Mouse (Mus musculus) forebrain, embryonic 16.5 days (tissue): ENCODE results near the gene St6galnac3. TPM values are rescaled to one million over a fixed set of nuclear protein-coding genes. Genes with fewer than 3 reads are reported as not detected.

Experiments used
- ATAC-seq: fragments of 200-750 bp; cut with Nextera tagmentation; 2 replicates; pipeline ENCODE4 v1.8.0; 2017; ENCODE audit warnings: mild to moderate bottlenecking, moderate library complexity
- H3K27ac ChIP-seq: fragments of 300-500 bp; sonication (generic); 2 replicates; pipeline ENCODE4 v1.5.1; 2014; ENCODE audit warnings: low read length, control low read depth
- H3K27me3 ChIP-seq: fragments of 300-500 bp; sonication (generic); replicated peaks from 2 replicates; pipeline ENCODE4 v1.6.1; 2014; ENCODE audit warnings: low read length; ENCODE audit not compliant: control insufficient read depth, insufficient read depth
- H3K36me3 ChIP-seq: fragments of 300-500 bp; sonication (generic); 2 replicates; pipeline ENCODE4 v1.6.1; 2014; ENCODE audit not compliant: control insufficient read depth, insufficient read depth
- H3K4me1 ChIP-seq: fragments of 300-500 bp; sonication (generic); replicated peaks from 2 replicates; pipeline ENCODE4 v1.6.1; 2014; ENCODE audit warnings: low read length; ENCODE audit not compliant: control insufficient read depth, insufficient read depth
- H3K4me2 ChIP-seq: fragments of 300-500 bp; sonication (generic); 2 replicates; pipeline ENCODE4 v1.6.1; 2014; ENCODE audit warnings: mild to moderate bottlenecking, low read length, control low read depth
- H3K4me3 ChIP-seq: fragments of 300-500 bp; sonication (generic); replicated peaks from 2 replicates; pipeline ENCODE4 v1.5.1; 2014; ENCODE audit warnings: mild to moderate bottlenecking, low read length, control low read depth
- H3K9ac ChIP-seq: fragments of 300-500 bp; sonication (generic); replicated peaks from 2 replicates; pipeline ENCODE4 v1.6.1; 2014; ENCODE audit warnings: low read depth, low read length, control low read depth
- H3K9me3 ChIP-seq: fragments of 300-500 bp; sonication (generic); 2 replicates; pipeline ENCODE4 v1.6.1; 2016; ENCODE audit warnings: low read length; ENCODE audit not compliant: control insufficient read depth
- WGBS: fragments of 180-500 bp; shearing (Covaris S2); extraction: QIAGEN DNeasy Blood & Tissue Kit; methylation state at CpG from one replicate; pipeline ENCODE4 v1.1.7; 2014; 5-methylcytosine and 5-hydroxymethylcytosine counted together
- polyA plus RNA-seq: library from polyadenylated mRNA; unstranded; fragments of >200 nt; fragmentation: Nextera tagmentation; extraction: Ambion mirVana; gene quantifications from 2 replicates; pipeline ENCODE4 v1.2.1, GENCODE M21; 2015

Gene St6galnac3
- polyA plus RNA-seq, 1 experiment from 2014 or later, result 23.5 TPM

- Histone ChIP-seq H3K27me3 (no peaks in the 10 kb centered on the region), H3K9ac (no peak overlapping the region), H3K36me3 (no peaks in the 10 kb centered on the region), H3K4me3 (no peak overlapping the region), H3K4me1 (no peaks in the 10 kb centered on the region), H3K4me2 (no peak overlapping the region), H3K9me3 (no peaks in the 10 kb centered on the region), H3K27ac (no peak overlapping the region)
- 94% methylated on average over 1 of the region's 1 CpGs for WGBS
- ATAC-seq, result no peak
Measured at GRCm38 (mm10) chr3:153684909-153685308, 40.1 kb downstream of the St6galnac3 start.

- H3K27ac ChIP-seq, result no peak overlapping the region
- no peaks in the 10 kb centered on the region for H3K27me3 ChIP-seq
- H3K9me3 ChIP-seq, result no peaks in the 10 kb centered on the region
- H3K4me3 ChIP-seq, result no peak overlapping the region
- no peaks in the 10 kb centered on the region for H3K36me3 ChIP-seq
- ATAC-seq, result no peak
- H3K4me1 ChIP-seq, result no peaks in the 10 kb centered on the region
- H3K9ac ChIP-seq, result no peak overlapping the region
- H3K4me2 ChIP-seq, result no peak overlapping the region
- 95% methylated on average over 10 of the region's 10 CpGs for WGBS
Measured at GRCm38 (mm10) chr3:153682303-153682702, 42.7 kb downstream of the St6galnac3 start.

GRCm38 (mm10) chr3:153681720-153682119 is 43.3 kb downstream of the St6galnac3 start:
- no peak overlapping the region for H3K4me2 ChIP-seq
- H3K27ac ChIP-seq, result no peak overlapping the region
- WGBS, result 96% methylated on average over 9 of the region's 9 CpGs
- no peaks in the 10 kb centered on the region for H3K36me3 ChIP-seq
- no peaks in the 10 kb centered on the region for H3K4me1 ChIP-seq
- no peak for ATAC-seq
- H3K27me3 ChIP-seq, result no peaks in the 10 kb centered on the region
- no peak overlapping the region for H3K9ac ChIP-seq
- H3K4me3 ChIP-seq, result no peak overlapping the region
- H3K9me3 ChIP-seq, result no peaks in the 10 kb centered on the region

- 3% methylated on average over 7 of the region's 7 CpGs for WGBS
- H3K4me2 ChIP-seq, result no peak overlapping the region
- no peak overlapping the region for H3K4me3 ChIP-seq
- H3K36me3 ChIP-seq, result no peaks in the 10 kb centered on the region
- no peaks in the 10 kb centered on the region for H3K27me3 ChIP-seq
- ATAC-seq, result peak; percentile 60
- H3K9me3 ChIP-seq, result no peaks in the 10 kb centered on the region
- H3K9ac ChIP-seq, result no peak overlapping the region
- peaks cover 8% of the 10 kb centered on the region for H3K4me1 ChIP-seq
- H3K27ac ChIP-seq, result no peak overlapping the region
Measured at GRCm38 (mm10) chr3:153675832-153676231, 49.1 kb downstream of the St6galnac3 start.

- WGBS, result 31% methylated on average over 12 of the region's 12 CpGs
- no peak overlapping the region for H3K9ac ChIP-seq
- no peaks in the 10 kb centered on the region for H3K36me3 ChIP-seq
- H3K27me3 ChIP-seq, result no peaks in the 10 kb centered on the region
- H3K9me3 ChIP-seq, result no peaks in the 10 kb centered on the region
- peaks cover 8% of the 10 kb centered on the region for H3K4me1 ChIP-seq
- no peak overlapping the region for H3K27ac ChIP-seq
- H3K4me3 ChIP-seq, result no peak overlapping the region
- no peak overlapping the region for H3K4me2 ChIP-seq
- no peak for ATAC-seq
Measured at GRCm38 (mm10) chr3:153675073-153675472, 49.9 kb downstream of the St6galnac3 start.

- no peak for ATAC-seq
- Histone ChIP-seq H3K4me2 (no peak overlapping the region), H3K27me3 (no peaks in the 10 kb centered on the region), H3K9ac (no peak overlapping the region), H3K9me3 (no peaks in the 10 kb centered on the region), H3K4me3 (no peak overlapping the region), H3K27ac (no peak overlapping the region), H3K4me1 (peaks cover 8% of the 10 kb centered on the region), H3K36me3 (no peaks in the 10 kb centered on the region)
- WGBS, result 86% methylated on average over 8 of the region's 8 CpGs
Measured at GRCm38 (mm10) chr3:153674359-153674758, 50.6 kb downstream of the St6galnac3 start.

- Histone ChIP-seq H3K9ac (no peak overlapping the region), H3K4me1 (peaks cover 8% of the 10 kb centered on the region), H3K9me3 (no peaks in the 10 kb centered on the region), H3K4me3 (no peak overlapping the region), H3K27me3 (no peaks in the 10 kb centered on the region), H3K27ac (no peak overlapping the region), H3K36me3 (no peaks in the 10 kb centered on the region), H3K4me2 (no peak overlapping the region)
- WGBS, result 89% methylated on average over 12 of the region's 12 CpGs
- no peak for ATAC-seq
Measured at GRCm38 (mm10) chr3:153673451-153673850, 51.5 kb downstream of the St6galnac3 start.

- no peak overlapping the region for H3K27ac ChIP-seq
- no peak overlapping the region for H3K4me2 ChIP-seq
- no peaks in the 10 kb centered on the region for H3K9me3 ChIP-seq
- no peaks in the 10 kb centered on the region for H3K27me3 ChIP-seq
- no peak for ATAC-seq
- peaks cover 8% of the 10 kb centered on the region for H3K4me1 ChIP-seq
- no peaks in the 10 kb centered on the region for H3K36me3 ChIP-seq
- no peak overlapping the region for H3K4me3 ChIP-seq
- 89% methylated on average over 10 of the region's 10 CpGs for WGBS
- H3K9ac ChIP-seq, result no peak overlapping the region
Measured at GRCm38 (mm10) chr3:153670953-153671674, 53.9 kb downstream of the St6galnac3 start.

- H3K4me3 ChIP-seq, result no peak overlapping the region
- no peaks in the 10 kb centered on the region for H3K9me3 ChIP-seq
- no peaks in the 10 kb centered on the region for H3K27me3 ChIP-seq
- ATAC-seq, result no peak
- no peak overlapping the region for H3K4me2 ChIP-seq
- H3K36me3 ChIP-seq, result no peaks in the 10 kb centered on the region
- H3K27ac ChIP-seq, result no peak overlapping the region
- no peak overlapping the region for H3K9ac ChIP-seq
- 85% methylated on average over 13 of the region's 13 CpGs for WGBS
- peaks cover 3% of the 10 kb centered on the region; the same call in 1 of the 2 replicates for H3K4me1 ChIP-seq
Measured at GRCm38 (mm10) chr3:153669737-153670435, 55.1 kb downstream of the St6galnac3 start.
